Mouse (Mus musculus): ENCODE data around the gene Slc15a1. TPM values are rescaled to one million over a fixed set of nuclear protein-coding genes. Genes with fewer than 3 reads are reported as not detected.

The Slc15a1 gene
- not detected for total RNA-seq (2021)
- not detected in 2 replicates for polyA plus RNA-seq (2012; rRNA removed)
- long read RNA-seq: 0 reads

- intact Hi-C loops (cut with DNase I): no loop called here
- Histone ChIP-seq H3K4me3 (no peak within 1 kb of the TSS), H3K27me3 (ENCODE audit: control insufficient read depth, insufficient read depth, low read length) (peaks cover 11% of the 10 kb centered on the region), H3K79me2 (replicated peaks; ENCODE audit: control insufficient read depth, insufficient read depth, low read length) (no peaks in the 10 kb centered on the region), H3K4me1 (ENCODE audit: control insufficient read depth, insufficient read depth, low read length) (no peaks in the 10 kb centered on the region), H3K36me3 (ENCODE audit: control insufficient read depth, insufficient read depth, low read length) (no peaks in the 10 kb centered on the region), H3K9ac (ENCODE audit: low read depth, low read length) (no peak within 1 kb of the TSS), H3K27ac (no peak within 1 kb of the TSS)
- 15% methylated on average over 33 of the region's 33 CpGs for WGBS
- no peak for TF ChIP-seq POLR2A (IDR thresholded peaks at IDR 0.05; ENCODE audit: insufficient read depth, low read depth, low read length)
- no peak for TF ChIP-seq EP300 (IDR thresholded peaks at IDR 0.05; ENCODE audit: insufficient read depth, low read depth, low read length)
- TF ChIP-seq CTCF (IDR thresholded peaks at IDR 0.05): no peak
- DNase-seq: no peak
These were observed at the start of gene Slc15a1 for GRCm38 (mm10) chr14:121504781-121505484. Slc15a1 (minus strand) TSS chr14:121505252.

DNA sequence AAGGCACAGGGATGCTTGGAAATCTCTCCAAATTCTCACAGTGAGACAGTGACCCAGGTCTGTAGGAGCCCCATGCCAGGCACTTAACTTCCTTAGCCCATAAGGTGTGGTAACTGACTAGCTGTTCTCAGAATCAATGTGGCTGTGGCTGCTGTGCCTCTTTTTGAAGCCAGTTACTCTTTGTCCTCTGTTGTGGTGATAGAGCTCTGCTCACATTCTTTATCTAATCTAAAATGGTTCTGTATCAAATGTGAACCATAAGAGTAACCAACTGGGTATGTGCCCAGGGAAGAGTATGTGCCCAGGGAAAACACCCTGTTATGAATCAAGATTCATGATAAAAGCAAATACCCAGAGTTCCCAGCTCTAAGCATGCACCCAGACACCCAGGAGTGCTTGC, 48.7 kb upstream of the Slc15a1 start:
- no peak overlapping the region for H3K9ac ChIP-seq (ENCODE audit: low read depth, low read length)
- H3K27ac ChIP-seq: no peak overlapping the region
- TF ChIP-seq POLR2A (IDR thresholded peaks at IDR 0.05; ENCODE audit: insufficient read depth, low read depth, low read length): no peak
- no peak for TF ChIP-seq CTCF (IDR thresholded peaks at IDR 0.05)
- no peak for TF ChIP-seq EP300 (IDR thresholded peaks at IDR 0.05; ENCODE audit: insufficient read depth, low read depth, low read length)
- intact Hi-C loops (cut with DNase I): no loop called here
- no peak for DNase-seq
- H3K27me3 ChIP-seq (ENCODE audit: control insufficient read depth, insufficient read depth, low read length): no peaks in the 10 kb centered on the region
- no peaks in the 10 kb centered on the region for H3K4me1 ChIP-seq (ENCODE audit: control insufficient read depth, insufficient read depth, low read length)
- no peak overlapping the region for H3K4me3 ChIP-seq
- no peaks in the 10 kb centered on the region for H3K79me2 ChIP-seq (replicated peaks; ENCODE audit: control insufficient read depth, insufficient read depth, low read length)
- no peaks in the 10 kb centered on the region for H3K36me3 ChIP-seq (ENCODE audit: control insufficient read depth, insufficient read depth, low read length)

DNA sequence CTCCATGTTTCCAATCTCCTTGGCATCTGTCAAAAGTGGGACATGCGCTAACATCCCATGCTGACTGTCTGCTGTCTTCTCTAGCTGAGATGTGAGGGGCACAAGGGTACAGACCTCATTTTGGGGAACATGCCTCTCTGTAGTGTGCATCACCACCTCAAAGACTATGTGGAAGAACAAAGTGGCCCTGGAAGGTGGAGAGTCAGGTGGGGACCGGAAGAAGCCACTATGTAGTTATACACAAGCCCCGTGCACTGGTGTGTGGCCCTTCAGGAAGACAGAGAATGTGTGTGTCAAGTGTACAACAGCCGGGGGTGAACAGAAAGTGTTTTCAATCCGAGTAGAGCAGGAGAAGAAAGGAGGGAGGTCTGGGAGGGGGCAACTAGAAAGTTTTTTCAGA, 47.5 kb upstream of the Slc15a1 start:
- no peak for DNase-seq
- Histone ChIP-seq H3K36me3 (ENCODE audit: control insufficient read depth, insufficient read depth, low read length) (no peaks in the 10 kb centered on the region), H3K79me2 (replicated peaks; ENCODE audit: control insufficient read depth, insufficient read depth, low read length) (no peaks in the 10 kb centered on the region), H3K27me3 (ENCODE audit: control insufficient read depth, insufficient read depth, low read length) (no peaks in the 10 kb centered on the region), H3K27ac (no peak overlapping the region), H3K9ac (ENCODE audit: low read depth, low read length) (no peak overlapping the region), H3K4me1 (ENCODE audit: control insufficient read depth, insufficient read depth, low read length) (no peaks in the 10 kb centered on the region), H3K4me3 (no peak overlapping the region)
- TF ChIP-seq CTCF (IDR thresholded peaks at IDR 0.05): no peak
- TF ChIP-seq EP300 (IDR thresholded peaks at IDR 0.05; ENCODE audit: insufficient read depth, low read depth, low read length): no peak
- TF ChIP-seq POLR2A (IDR thresholded peaks at IDR 0.05; ENCODE audit: insufficient read depth, low read depth, low read length): no peak
- 85% methylated on average over 5 of the region's 5 CpGs for whole genome bisulfite sequencing
- intact Hi-C loops (cut with DNase I): no loop called here

DNA sequence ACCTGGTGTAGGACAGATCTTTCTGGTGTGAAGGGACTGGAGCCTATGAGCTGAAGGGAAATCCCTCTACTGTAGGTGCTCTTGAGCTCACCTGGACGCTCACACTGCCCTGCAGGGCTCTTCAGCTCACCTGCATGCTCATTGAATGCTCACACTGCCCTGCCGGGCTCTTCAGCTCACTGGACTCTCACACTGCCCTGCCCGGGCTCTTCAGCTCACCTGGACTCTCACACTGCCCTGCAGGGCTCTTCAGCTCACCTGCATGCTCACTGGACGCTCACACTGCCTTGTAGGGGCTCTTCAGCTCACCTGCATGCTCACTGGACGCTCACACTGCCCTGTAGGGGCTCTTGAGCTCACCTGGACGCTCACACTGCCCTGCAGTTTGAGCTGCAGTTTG, 44.8 kb upstream of the Slc15a1 start:
- no peaks in the 10 kb centered on the region for H3K27me3 ChIP-seq (ENCODE audit: control insufficient read depth, insufficient read depth, low read length)
- 90% methylated on average over 6 of the region's 6 CpGs for WGBS
- no peak overlapping the region for H3K4me3 ChIP-seq
- H3K9ac ChIP-seq (ENCODE audit: low read depth, low read length): no peak overlapping the region
- no peak for DNase-seq
- intact Hi-C loops (cut with DNase I): no loop called here
- H3K4me1 ChIP-seq (ENCODE audit: control insufficient read depth, insufficient read depth, low read length): no peaks in the 10 kb centered on the region
- H3K79me2 ChIP-seq (replicated peaks; ENCODE audit: control insufficient read depth, insufficient read depth, low read length): no peaks in the 10 kb centered on the region
- H3K36me3 ChIP-seq (ENCODE audit: control insufficient read depth, insufficient read depth, low read length): no peaks in the 10 kb centered on the region
- no peak overlapping the region for H3K27ac ChIP-seq
- TF ChIP-seq POLR2A (IDR thresholded peaks at IDR 0.05; ENCODE audit: insufficient read depth, low read depth, low read length): no peak
- TF ChIP-seq EP300 (IDR thresholded peaks at IDR 0.05; ENCODE audit: insufficient read depth, low read depth, low read length): no peak
- no peak for TF ChIP-seq CTCF (IDR thresholded peaks at IDR 0.05)

DNA sequence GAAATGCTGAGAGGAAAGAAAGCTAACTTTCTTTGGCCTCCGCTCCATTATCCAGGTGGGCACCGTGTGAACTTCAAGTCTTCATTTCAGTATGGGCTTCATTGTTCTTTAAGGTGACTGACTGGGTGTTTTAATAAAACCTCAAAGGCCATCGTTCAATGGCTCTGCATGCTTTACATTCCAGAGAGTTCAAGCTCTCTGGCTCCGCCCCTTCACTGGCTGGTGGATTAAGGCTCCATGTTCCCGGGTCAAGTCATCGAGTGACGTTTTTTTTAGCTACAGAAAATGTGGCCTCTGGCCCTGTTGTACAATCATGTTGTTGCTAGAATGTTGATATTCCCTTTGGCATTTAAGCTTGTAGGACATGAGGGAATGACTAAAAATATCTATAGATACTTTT, 42.7 kb upstream of the Slc15a1 start:
- Histone ChIP-seq H3K79me2 (replicated peaks; ENCODE audit: control insufficient read depth, insufficient read depth, low read length) (no peaks in the 10 kb centered on the region), H3K27me3 (ENCODE audit: control insufficient read depth, insufficient read depth, low read length) (no peaks in the 10 kb centered on the region), H3K36me3 (ENCODE audit: control insufficient read depth, insufficient read depth, low read length) (no peaks in the 10 kb centered on the region), H3K9ac (ENCODE audit: low read depth, low read length) (no peak overlapping the region), H3K4me1 (ENCODE audit: control insufficient read depth, insufficient read depth, low read length) (no peaks in the 10 kb centered on the region), H3K4me3 (no peak overlapping the region), H3K27ac (no peak overlapping the region)
- intact Hi-C loops (cut with DNase I): no loop called here
- WGBS: 51% methylated on average over 7 of the region's 7 CpGs
- DNase-seq: no peak
- no peak for TF ChIP-seq CTCF (IDR thresholded peaks at IDR 0.05)
- no peak for TF ChIP-seq POLR2A (IDR thresholded peaks at IDR 0.05; ENCODE audit: insufficient read depth, low read depth, low read length)
- TF ChIP-seq EP300 (IDR thresholded peaks at IDR 0.05; ENCODE audit: insufficient read depth, low read depth, low read length): no peak

GRCm38 (mm10) chr14:121546621-121547020, 41.6 kb upstream of the Slc15a1 start:
- H3K79me2 ChIP-seq (replicated peaks; ENCODE audit: control insufficient read depth, insufficient read depth, low read length): no peaks in the 10 kb centered on the region
- no peak overlapping the region for H3K4me3 ChIP-seq
- no peaks in the 10 kb centered on the region for H3K27me3 ChIP-seq (ENCODE audit: control insufficient read depth, insufficient read depth, low read length)
- WGBS: 62% methylated on average over 5 of the region's 5 CpGs
- intact Hi-C loops (cut with DNase I): no loop called here
- H3K9ac ChIP-seq (ENCODE audit: low read depth, low read length): no peak overlapping the region
- no peak for DNase-seq
- H3K27ac ChIP-seq: no peak overlapping the region
- H3K36me3 ChIP-seq (ENCODE audit: control insufficient read depth, insufficient read depth, low read length): no peaks in the 10 kb centered on the region
- no peaks in the 10 kb centered on the region for H3K4me1 ChIP-seq (ENCODE audit: control insufficient read depth, insufficient read depth, low read length)
- TF ChIP-seq CTCF (IDR thresholded peaks at IDR 0.05) (no peak), EP300 (IDR thresholded peaks at IDR 0.05; ENCODE audit: insufficient read depth, low read depth, low read length) (no peak), POLR2A (IDR thresholded peaks at IDR 0.05; ENCODE audit: insufficient read depth, low read depth, low read length) (no peak)

All from heart, adult 2 months (tissue).